Mouse (Mus musculus) embryonic fibroblast, embryonic 13.5 days (primary cell): ENCODE data around the gene Uqcrc2.

Experiments
- CTCF ChIP-seq: IDR thresholded peaks from 2 replicates; pipeline ENCODE4 v1.5.1; 2011; ENCODE audit warnings: mild to moderate bottlenecking, control low read depth, low read length, moderate library complexity, borderline replicate concordance; ENCODE audit not compliant: insufficient read depth
- POLR2A ChIP-seq: IDR thresholded peaks from 2 replicates; pipeline ENCODE4 v1.6.1; 2011; ENCODE audit warnings: low read depth, mild to moderate bottlenecking, control low read depth, low read length, moderate library complexity

DNA sequence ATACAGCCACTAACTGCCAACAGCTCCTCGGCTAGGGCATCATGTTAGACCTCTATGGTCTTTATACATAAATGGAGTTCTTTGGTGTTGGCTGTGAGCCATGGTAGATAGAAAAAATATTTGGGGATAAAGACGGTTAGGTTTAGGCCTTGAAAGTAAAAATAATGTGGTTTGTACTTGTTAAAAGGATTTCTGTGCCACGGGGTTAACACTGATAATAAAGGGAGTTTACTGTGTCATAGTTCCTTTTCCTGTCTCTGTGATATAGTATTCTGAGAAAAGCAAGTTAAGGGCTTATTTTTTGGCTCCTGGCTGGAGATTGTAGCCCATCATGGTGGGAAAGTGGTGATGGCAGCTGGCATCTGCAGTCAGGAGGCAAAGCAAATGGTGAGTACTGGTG, 68.9 kb downstream of the Uqcrc2 start:
- no peak for TF ChIP-seq CTCF
- TF ChIP-seq POLR2A, result no peak
